Comparison of ENCODE assay signal across 7 mouse cellular contexts in genomic region chr1:37998371-37999199, GRCm38 (mm10). TPM values are rescaled to one million over a fixed set of nuclear protein-coding genes. Genes with fewer than 3 reads are reported as not detected.
DNase-seq lines count a peak whose midpoint lies in the region; ATAC-seq lines count a peak whose summit lies in the region.

No protein-coding gene starts in this region.

- peak overlapping the region; percentile 99 for H3K4me3 ChIP-seq in embryonic facial prominence, embryonic 10.5 days
- peak overlapping the region; percentile 95 for H3K4me3 ChIP-seq in midbrain, embryonic 13.5 days (replicated peaks)

- peak overlapping the region; percentile 96 for H3K27ac ChIP-seq in embryonic facial prominence, embryonic 10.5 days (replicated peaks)
- peak overlapping the region; percentile 93 for H3K27ac ChIP-seq in midbrain, embryonic 13.5 days

- H3K9me3 ChIP-seq in embryonic facial prominence, embryonic 10.5 days = no peaks in the 10 kb centered on the region
- no peaks in the 10 kb centered on the region for H3K9me3 ChIP-seq in midbrain, embryonic 13.5 days

- peaks cover 23% of the 10 kb centered on the region for H3K36me3 ChIP-seq in embryonic facial prominence, embryonic 10.5 days (replicated peaks)
- H3K36me3 ChIP-seq in midbrain, embryonic 13.5 days = peaks cover 20% of the 10 kb centered on the region

- DNase-seq in retina, embryonic 14.5 days (ENCODE audit: low spot score) = peak; percentile 16
- no peak for DNase-seq in retina, postnatal 1 day
- no peak for DNase-seq in embryonic facial prominence, embryonic 10.5 days (ENCODE audit: low spot score)
- DNase-seq in induced T-regulatory cell, adult 2 months (ENCODE audit: low read depth) = peak; percentile 51
- no peak for DNase-seq in left cerebral cortex, postnatal 14 days (ENCODE audit: low spot score in 2 of 2)
- no peak for DNase-seq in cerebellum, adult 8-10 months

- H3K9ac ChIP-seq in midbrain, embryonic 13.5 days (replicated peaks) = peak overlapping the region; percentile 97

- peak; percentile 38 for ATAC-seq in midbrain, embryonic 13.5 days

- peaks cover 16% of the 10 kb centered on the region for H3K4me1 ChIP-seq in embryonic facial prominence, embryonic 10.5 days
- peaks cover 21% of the 10 kb centered on the region for H3K4me1 ChIP-seq in midbrain, embryonic 13.5 days (replicated peaks)

- H3K27me3 ChIP-seq in embryonic facial prominence, embryonic 10.5 days (replicated peaks; ENCODE audit: low read depth, poor library complexity, severe bottlenecking) = no peaks in the 10 kb centered on the region
- H3K27me3 ChIP-seq in midbrain, embryonic 13.5 days = no peaks in the 10 kb centered on the region

- WGBS in embryonic facial prominence, embryonic 10.5 days = 5% methylated on average over 44 of the region's 47 CpGs
- WGBS in midbrain, embryonic 13.5 days = 3% methylated on average over 37 of the region's 47 CpGs

- H3K4me2 ChIP-seq in midbrain, embryonic 13.5 days (replicated peaks) = peak overlapping the region; percentile 85

- intact Hi-C loops in left cerebral cortex, postnatal 14 days (cut with DNase I) = loop anchor here (5.0 kb wide), 1 partner anchor 106 kb away; the partner anchor contains the start of genes Mitd1 and Mrpl30

RNA-seq across cellular contexts. Expression of gene Eif5b, which starts 0.8 kb away (rescaled TPM):
- 29.0 and 30.6 TPM in 2 replicates for polyA plus RNA-seq in embryonic facial prominence, embryonic 10.5 days (2016; fragmentation: Nextera tagmentation; extraction: Ambion mirVana)
- 26.5 and 27.0 TPM in 2 replicates for polyA plus RNA-seq in midbrain, embryonic 13.5 days (2015; fragmentation: Nextera tagmentation; extraction: Ambion mirVana)
- total RNA-seq in left cerebral cortex, postnatal 14 days (2021) = 10 to 100 TPM; 34.6 to 34.7 TPM

RNA-seq across cellular contexts. Expression of gene Txndc9, which starts 0.9 kb away (rescaled TPM):
- 144 and 150 TPM in 2 replicates for polyA plus RNA-seq in embryonic facial prominence, embryonic 10.5 days (2016; fragmentation: Nextera tagmentation; extraction: Ambion mirVana)
- polyA plus RNA-seq in midbrain, embryonic 13.5 days (2015; fragmentation: Nextera tagmentation; extraction: Ambion mirVana) = 165 and 167 TPM in 2 replicates
- 10 to 100 TPM; 54.8 to 59.9 TPM for total RNA-seq in left cerebral cortex, postnatal 14 days (2021)

RNA-seq across cellular contexts. Expression of gene Lyg1, which starts 41.0 kb away (rescaled TPM):
- polyA plus RNA-seq in embryonic facial prominence, embryonic 10.5 days (2016; fragmentation: Nextera tagmentation; extraction: Ambion mirVana) = not detected in 2 replicates
- not detected in 2 replicates for polyA plus RNA-seq in midbrain, embryonic 13.5 days (2015; fragmentation: Nextera tagmentation; extraction: Ambion mirVana)
- total RNA-seq in left cerebral cortex, postnatal 14 days (2021) = not detected

Comparison
In these comparisons a context has a peak if more than half of its experiments do, and no peak if none do; other contexts are left out.
1. DNase-seq: peak in retina, embryonic 14.5 days (single experiment) and induced T-regulatory cell, adult 2 months (single experiment); none in retina, postnatal 1 day (single experiment), embryonic facial prominence, embryonic 10.5 days (single experiment), left cerebral cortex, postnatal 14 days (0 of 2) and cerebellum, adult 8-10 months (single experiment).